Mouse (Mus musculus) forebrain, embryonic 11.5 days (tissue): ENCODE measurements at regions not wholly inside any gene's neighbourhood (a gene's known extent, or its start where the extent isn't known, plus 50 kb on each side); places are given as distances from the start of the nearest gene placed in this dataset.

Source experiments
- ATAC-seq: fragments of 200-750 bp; cut with Nextera tagmentation; replicated peaks from 2 replicates; pipeline ENCODE4 v1.8.0; 2017; ENCODE audit warnings: moderate TSS enrichment; ENCODE audit not compliant: low FRiP score
- DNase-seq: peaks from one replicate; pipeline ENCODE4 v3.0.0-alpha.2; 2017; ENCODE audit warnings: low spot score
- H3K27ac ChIP-seq: fragments of 300-500 bp; sonication (generic); 2 replicates; pipeline ENCODE4 v1.5.1; 2014; ENCODE audit warnings: low read depth, low read length
- H3K27me3 ChIP-seq: fragments of 300-500 bp; sonication (generic); 2 replicates; pipeline ENCODE4 v1.6.1; 2014; ENCODE audit warnings: mild to moderate bottlenecking, low read length, mixed read lengths; ENCODE audit not compliant: control insufficient read depth, insufficient read depth
- H3K36me3 ChIP-seq: fragments of 300-500 bp; sonication (generic); 2 replicates; pipeline ENCODE4 v1.6.1; 2014; ENCODE audit warnings: mild to moderate bottlenecking, low read length, moderate library complexity, mixed read lengths; ENCODE audit not compliant: control insufficient read depth, insufficient read depth
- H3K4me1 ChIP-seq: fragments of 300-500 bp; sonication (generic); replicated peaks from 2 replicates; pipeline ENCODE4 v1.6.1; 2014; ENCODE audit warnings: low read length, mixed read lengths; ENCODE audit not compliant: control insufficient read depth, insufficient read depth
- H3K4me2 ChIP-seq: fragments of 300-500 bp; sonication (generic); 2 replicates; pipeline ENCODE4 v1.6.1; 2014; ENCODE audit warnings: low read depth, mild to moderate bottlenecking, low read length, moderate library complexity, mixed read lengths; ENCODE audit not compliant: severe bottlenecking
- H3K4me3 ChIP-seq: fragments of 300-500 bp; sonication (generic); 2 replicates; pipeline ENCODE4 v1.5.1; 2014; ENCODE audit warnings: low read depth, low read length
- H3K9ac ChIP-seq: fragments of 300-500 bp; sonication (generic); 2 replicates; pipeline ENCODE4 v1.6.1; 2014; ENCODE audit warnings: low read length
- H3K9me3 ChIP-seq: fragments of 300-500 bp; sonication (generic); 2 replicates; pipeline ENCODE4 v1.6.1; 2016; ENCODE audit warnings: low read length, mixed read lengths; ENCODE audit not compliant: control insufficient read depth
- WGBS: fragments of 180-500 bp; shearing (Covaris S2); extraction: QIAGEN DNeasy Blood & Tissue Kit; methylation state at CpG from one replicate; pipeline ENCODE4 v1.1.7; 2014; 5-methylcytosine and 5-hydroxymethylcytosine counted together

GRCm38 (mm10) chr15:97170074-97170473 is 76.8 kb upstream of the Pced1b start:
- 84% methylated on average over 6 of the region's 6 CpGs for WGBS
- ATAC-seq (no peak), DNase-seq (no peak)
- Histone ChIP-seq H3K9ac (no peak overlapping the region), H3K9me3 (no peaks in the 10 kb centered on the region), H3K27me3 (no peaks in the 10 kb centered on the region), H3K4me3 (no peak overlapping the region), H3K4me2 (no peak overlapping the region), H3K36me3 (no peaks in the 10 kb centered on the region), H3K4me1 (no peaks in the 10 kb centered on the region), H3K27ac (no peak overlapping the region)

- no peak for DNase-seq
- 89% methylated on average over 10 of the region's 10 CpGs for WGBS
- Histone ChIP-seq H3K4me1 (no peaks in the 10 kb centered on the region), H3K4me3 (no peak overlapping the region), H3K27ac (no peak overlapping the region), H3K9me3 (no peaks in the 10 kb centered on the region), H3K36me3 (no peaks in the 10 kb centered on the region), H3K9ac (no peak overlapping the region), H3K27me3 (no peaks in the 10 kb centered on the region), H3K4me2 (no peak overlapping the region)
- no peak for ATAC-seq
These were observed 77.5 kb upstream of the Pced1b start for GRCm38 (mm10) chr15:97169381-97169780.

- Histone ChIP-seq H3K9ac (no peak overlapping the region), H3K27ac (no peak overlapping the region), H3K4me1 (no peaks in the 10 kb centered on the region), H3K4me3 (no peak overlapping the region), H3K36me3 (no peaks in the 10 kb centered on the region), H3K27me3 (no peaks in the 10 kb centered on the region), H3K9me3 (no peaks in the 10 kb centered on the region), H3K4me2 (no peak overlapping the region)
- DNase-seq, result no peak
- no peak for ATAC-seq
- WGBS, result 98% methylated on average over 7 of the region's 7 CpGs
These were observed 79.8 kb upstream of the Pced1b start for GRCm38 (mm10) chr15:97167116-97167515.

GRCm38 (mm10) chr15:97164616-97165015 is 82.3 kb upstream of the Pced1b start:
- no peak overlapping the region for H3K4me2 ChIP-seq
- DNase-seq (no peak), ATAC-seq (no peak)
- no peak overlapping the region for H3K4me3 ChIP-seq
- no peaks in the 10 kb centered on the region for H3K9me3 ChIP-seq
- H3K27ac ChIP-seq, result no peak overlapping the region
- no peaks in the 10 kb centered on the region for H3K27me3 ChIP-seq
- H3K9ac ChIP-seq, result no peak overlapping the region
- WGBS, result 88% methylated on average over 15 of the region's 15 CpGs
- H3K36me3 ChIP-seq, result no peaks in the 10 kb centered on the region
- H3K4me1 ChIP-seq, result no peaks in the 10 kb centered on the region

GRCm38 (mm10) chr15:97163971-97164370 is 82.9 kb upstream of the Pced1b start:
- H3K27ac ChIP-seq, result no peak overlapping the region
- H3K4me3 ChIP-seq, result no peak overlapping the region
- no peak overlapping the region for H3K4me2 ChIP-seq
- ATAC-seq (no peak), DNase-seq (no peak)
- WGBS, result 94% methylated on average over 6 of the region's 6 CpGs
- no peaks in the 10 kb centered on the region for H3K9me3 ChIP-seq
- no peaks in the 10 kb centered on the region for H3K36me3 ChIP-seq
- no peaks in the 10 kb centered on the region for H3K27me3 ChIP-seq
- H3K4me1 ChIP-seq, result no peaks in the 10 kb centered on the region
- H3K9ac ChIP-seq, result no peak overlapping the region

- no peak for DNase-seq
- Histone ChIP-seq H3K4me2 (no peak overlapping the region), H3K27me3 (no peaks in the 10 kb centered on the region), H3K4me3 (no peak overlapping the region), H3K9me3 (no peaks in the 10 kb centered on the region), H3K4me1 (no peaks in the 10 kb centered on the region), H3K27ac (no peak overlapping the region), H3K9ac (no peak overlapping the region), H3K36me3 (no peaks in the 10 kb centered on the region)
- no peak for ATAC-seq
- 92% methylated on average over 8 of the region's 8 CpGs for WGBS
These were observed 83.8 kb upstream of the Pced1b start for GRCm38 (mm10) chr15:97163090-97163489.

- Histone ChIP-seq H3K27me3 (no peaks in the 10 kb centered on the region), H3K4me2 (no peak overlapping the region), H3K4me1 (no peaks in the 10 kb centered on the region), H3K4me3 (no peak overlapping the region), H3K27ac (no peak overlapping the region), H3K36me3 (no peaks in the 10 kb centered on the region), H3K9ac (no peak overlapping the region), H3K9me3 (no peaks in the 10 kb centered on the region)
- DNase-seq (no peak), ATAC-seq (no peak)
- 89% methylated on average over 8 of the region's 8 CpGs for WGBS
These were observed 84.6 kb upstream of the Pced1b start for GRCm38 (mm10) chr15:97162305-97162704.

GRCm38 (mm10) chr15:97161530-97161929 is 85.4 kb upstream of the Pced1b start:
- Histone ChIP-seq H3K27ac (no peak overlapping the region), H3K4me1 (no peaks in the 10 kb centered on the region), H3K4me3 (no peak overlapping the region), H3K9ac (no peak overlapping the region), H3K4me2 (no peak overlapping the region), H3K27me3 (no peaks in the 10 kb centered on the region), H3K36me3 (no peaks in the 10 kb centered on the region), H3K9me3 (no peaks in the 10 kb centered on the region)
- DNase-seq (no peak), ATAC-seq (no peak)
- 85% methylated on average over 5 of the region's 5 CpGs for WGBS

- H3K27me3 ChIP-seq, result no peaks in the 10 kb centered on the region
- no peaks in the 10 kb centered on the region for H3K36me3 ChIP-seq
- 79% methylated on average over 8 of the region's 8 CpGs for WGBS
- ATAC-seq (no peak), DNase-seq (no peak)
- H3K4me3 ChIP-seq, result no peak overlapping the region
- no peaks in the 10 kb centered on the region for H3K4me1 ChIP-seq
- no peak overlapping the region for H3K9ac ChIP-seq
- H3K27ac ChIP-seq, result no peak overlapping the region
- H3K4me2 ChIP-seq, result no peak overlapping the region
- no peaks in the 10 kb centered on the region for H3K9me3 ChIP-seq
These were observed 94.6 kb upstream of the Pced1b start for GRCm38 (mm10) chr15:97152354-97152753.
